Mouse (Mus musculus) hindbrain, embryonic 14.5 days (tissue): ENCODE results near the gene Pex11b. TPM values are rescaled to one million over a fixed set of nuclear protein-coding genes. Genes with fewer than 3 reads are reported as not detected.
A peak's percentile ranks its signal among the peaks of the same experiment; 100 is the strongest.
"Not testable (repeated sequence)": the region's sequence is repeated elsewhere in the genome, so short reads cannot be mapped to it uniquely, and the experiment has no call there.

Experiments used
- ATAC-seq: fragments of 200-750 bp; cut with Nextera tagmentation; 2 replicates; pipeline ENCODE4 v1.8.0; 2017; ENCODE audit warnings: moderate number of reproducible peaks, mild to moderate bottlenecking, moderate TSS enrichment, moderate library complexity; ENCODE audit not compliant: low FRiP score
- DNase-seq: peaks from one replicate; pipeline ENCODE4 v3.0.0-alpha.2; 2015; ENCODE audit warnings: low spot score
- H3K27ac ChIP-seq: fragments of 300-500 bp; sonication (generic); 2 replicates; pipeline ENCODE4 v1.5.1; 2014; ENCODE audit warnings: mild to moderate bottlenecking, moderate library complexity
- H3K27me3 ChIP-seq: fragments of 300-500 bp; sonication (generic); 2 replicates; pipeline ENCODE4 v1.6.1; 2014; ENCODE audit warnings: mild to moderate bottlenecking, low read length, mixed read lengths; ENCODE audit not compliant: control insufficient read depth, insufficient read depth
- H3K36me3 ChIP-seq: fragments of 300-500 bp; sonication (generic); replicated peaks from 2 replicates; pipeline ENCODE4 v1.6.1; 2014; ENCODE audit not compliant: control insufficient read depth, insufficient read depth
- H3K4me1 ChIP-seq: fragments of 300-500 bp; sonication (generic); replicated peaks from 2 replicates; pipeline ENCODE4 v1.6.1; 2014; ENCODE audit warnings: antibody characterized with exemption, low read length, mixed read lengths; ENCODE audit not compliant: control insufficient read depth, insufficient read depth
- H3K4me2 ChIP-seq: fragments of 300-500 bp; sonication (generic); replicated peaks from 2 replicates; pipeline ENCODE4 v1.6.1; 2014; ENCODE audit warnings: mild to moderate bottlenecking, moderate library complexity
- H3K4me3 ChIP-seq: fragments of 300-500 bp; sonication (generic); replicated peaks from 2 replicates; pipeline ENCODE4 v1.5.1; 2014; ENCODE audit warnings: mild to moderate bottlenecking, low read length
- H3K9ac ChIP-seq: fragments of 300-500 bp; sonication (generic); 2 replicates; pipeline ENCODE4 v1.6.1; 2014
- H3K9me3 ChIP-seq: fragments of 300-500 bp; sonication (generic); 2 replicates; pipeline ENCODE4 v1.6.1; 2016; ENCODE audit warnings: low read length; ENCODE audit not compliant: control insufficient read depth
- WGBS: fragments of 180-500 bp; shearing (Covaris S2); extraction: QIAGEN DNeasy Blood & Tissue Kit; methylation state at CpG from one replicate; pipeline ENCODE4 v1.1.7; 2014; 5-methylcytosine and 5-hydroxymethylcytosine counted together
- polyA plus RNA-seq: library from polyadenylated mRNA; unstranded; fragments of >200 nt; fragmentation: Nextera tagmentation; extraction: Ambion mirVana; gene quantifications from 2 replicates; pipeline ENCODE4 v1.2.1, GENCODE M21; 2014

Pex11b gene
- polyA plus RNA-seq, 1 experiment from 2014 or later, result 58.2 TPM

DNA sequence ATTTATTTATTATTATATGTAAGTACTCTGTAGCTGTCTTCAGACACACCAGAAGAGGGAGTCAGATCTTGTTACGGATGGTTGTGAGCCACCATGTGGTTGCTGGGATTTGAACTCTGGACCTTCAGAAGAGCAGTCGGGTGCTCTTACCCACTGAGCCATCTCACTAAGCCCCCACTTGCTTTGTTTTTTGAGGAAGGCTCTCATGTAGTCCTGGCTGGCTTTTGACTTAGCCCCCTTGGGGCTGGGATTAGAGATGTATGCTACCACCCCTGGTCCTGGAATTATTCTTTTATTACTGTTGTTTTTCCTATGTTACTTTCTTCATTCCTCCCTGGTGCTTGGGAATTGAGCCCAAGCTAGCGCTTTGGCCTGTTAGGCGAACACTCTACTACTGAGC is 29.2 kb upstream of the Pex11b start:
- H3K4me3 ChIP-seq, H3K36me3 ChIP-seq, DNase-seq, H3K4me2 ChIP-seq, H3K9me3 ChIP-seq, H3K27ac ChIP-seq, H3K27me3 ChIP-seq, H3K9ac ChIP-seq, ATAC-seq: not testable (repeated sequence)
- WGBS, result 90% methylated on average over 3 of the region's 4 CpGs
- H3K4me1 ChIP-seq, result peaks cover 33% of the 10 kb centered on the region

DNA sequence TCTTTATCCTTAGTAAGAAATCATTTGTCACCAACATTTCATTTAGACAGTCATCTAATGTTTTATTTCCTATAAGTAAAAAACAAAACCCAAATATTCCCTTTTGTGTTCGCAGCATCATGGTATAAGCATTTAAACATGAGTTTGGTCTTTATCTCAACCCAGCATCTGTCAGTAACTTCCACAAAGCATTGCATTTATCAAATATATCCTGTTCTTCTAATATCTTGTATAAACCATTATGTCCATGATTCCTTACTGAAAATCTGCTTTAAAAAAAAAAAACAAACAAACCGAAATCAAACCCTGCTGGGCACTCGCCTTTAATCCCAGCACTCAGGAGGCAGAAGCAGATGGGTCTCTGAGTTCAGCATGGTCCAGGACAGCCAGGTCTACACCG is 28.6 kb upstream of the Pex11b start:
- Histone ChIP-seq H3K4me1 (peaks cover 33% of the 10 kb centered on the region), H3K4me2 (no peak overlapping the region), H3K9ac (no peak overlapping the region), H3K27ac (no peak overlapping the region), H3K36me3 (0 out of 2 replicates have a peak, but pooled peaks cover 6% of the 10 kb centered on the region), H3K4me3 (no peak overlapping the region), H3K9me3 (no peaks in the 10 kb centered on the region), H3K27me3 (no peaks in the 10 kb centered on the region)
- no peak for ATAC-seq
- 92% methylated on average over 4 of the region's 4 CpGs for WGBS
- no peak for DNase-seq

DNA sequence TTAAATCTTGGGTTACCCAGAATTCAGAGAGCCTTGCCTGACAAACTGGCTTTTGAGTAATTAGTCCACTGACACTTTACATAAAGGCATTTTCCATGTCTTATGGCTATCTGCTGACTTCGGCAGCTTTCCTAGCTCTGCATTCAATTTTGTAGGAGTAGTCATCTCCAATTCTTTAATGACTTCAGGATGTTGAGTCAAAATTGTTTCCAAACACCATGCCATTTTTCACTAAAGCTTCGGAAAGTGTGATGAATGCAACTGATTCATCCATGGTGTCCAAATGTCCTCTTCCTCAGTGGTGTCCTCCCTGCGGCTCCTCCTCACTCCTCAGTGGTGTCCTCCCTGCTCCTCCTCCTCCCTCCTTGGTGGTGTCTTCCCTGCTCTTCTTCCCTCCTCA is 17.2 kb upstream of the Pex11b start:
- H3K4me2 ChIP-seq, result no peak overlapping the region
- H3K4me1 ChIP-seq, result no peaks in the 10 kb centered on the region
- H3K27me3 ChIP-seq, result no peaks in the 10 kb centered on the region
- H3K9ac ChIP-seq, result no peak overlapping the region
- no peak overlapping the region for H3K4me3 ChIP-seq
- H3K36me3 ChIP-seq, result peaks cover 80% of the 10 kb centered on the region
- WGBS, result 91% methylated on average over 3 of the region's 3 CpGs
- H3K27ac ChIP-seq, result no peak overlapping the region
- H3K9me3 ChIP-seq, result no peaks in the 10 kb centered on the region
- no peak for ATAC-seq
- DNase-seq, result no peak

DNA sequence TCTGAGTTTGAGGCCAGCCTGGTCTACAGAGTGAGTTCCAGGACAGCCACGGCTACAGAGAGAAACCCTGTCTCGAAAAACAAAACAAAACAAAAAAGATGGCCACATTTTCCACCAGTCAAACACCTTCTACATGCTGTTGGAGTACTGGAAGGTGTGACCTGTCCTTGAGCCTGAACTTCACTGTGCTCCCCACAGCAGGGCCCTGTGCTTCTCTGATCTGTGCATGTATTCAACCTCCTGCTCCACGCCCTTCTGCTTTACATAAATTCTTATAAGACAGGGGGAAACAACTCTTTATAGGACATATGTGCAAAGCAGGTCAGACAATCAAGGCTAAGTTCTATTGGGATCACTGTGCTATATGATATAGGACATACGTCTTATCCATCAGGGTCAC is 12.0 kb upstream of the Pex11b start:
- WGBS, result 94% methylated on average over 4 of the region's 4 CpGs
- no peaks in the 10 kb centered on the region for H3K4me1 ChIP-seq
- H3K4me3 ChIP-seq, result no peak overlapping the region
- no peak overlapping the region for H3K27ac ChIP-seq
- no peaks in the 10 kb centered on the region for H3K27me3 ChIP-seq
- DNase-seq (no peak), ATAC-seq (no peak)
- H3K9ac ChIP-seq, result no peak overlapping the region
- peaks cover 80% of the 10 kb centered on the region for H3K36me3 ChIP-seq
- no peak overlapping the region for H3K4me2 ChIP-seq
- H3K9me3 ChIP-seq, result no peaks in the 10 kb centered on the region

DNA sequence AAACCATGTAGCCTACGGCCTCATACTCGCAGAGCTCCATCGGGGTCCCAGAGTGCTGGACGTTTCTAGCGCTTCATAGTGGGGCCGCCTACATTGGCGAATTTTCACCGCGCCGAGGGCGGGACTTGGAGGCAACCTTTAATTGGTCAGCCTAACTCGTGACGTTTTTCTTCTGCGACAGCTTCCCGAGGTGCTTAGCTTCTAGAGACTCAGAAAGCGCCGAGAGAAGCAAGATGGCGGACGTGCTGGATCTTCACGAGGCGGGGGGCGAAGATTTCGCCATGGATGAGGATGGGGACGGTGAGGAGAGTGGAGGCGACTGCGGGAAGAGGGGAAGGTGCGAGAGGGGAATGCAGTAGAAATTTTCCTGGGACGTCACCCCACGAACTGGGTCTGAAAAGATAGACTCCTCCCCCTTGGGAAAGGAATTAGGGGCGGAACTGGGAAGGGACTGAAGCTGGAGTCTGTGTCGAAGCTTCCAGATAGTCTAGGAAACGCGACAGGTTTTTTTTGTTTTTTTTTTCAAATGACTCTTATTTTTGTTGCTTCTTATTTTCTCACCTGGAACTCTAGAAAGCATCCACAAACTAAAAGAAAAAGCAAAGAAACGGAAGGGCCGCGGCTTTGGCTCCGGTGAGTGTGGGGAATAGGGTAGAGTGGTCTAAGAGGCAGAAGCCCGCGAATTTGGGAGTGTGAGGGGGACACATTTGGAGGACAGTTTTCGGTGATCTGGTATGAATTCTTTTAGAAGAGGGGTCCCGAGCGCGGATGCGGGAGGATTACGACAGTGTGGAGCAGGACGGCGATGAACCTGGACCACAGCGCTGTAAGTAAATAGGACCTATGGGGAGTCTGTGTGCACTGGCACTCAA is 5.2 kb upstream of the Pex11b start, which contains the start of gene Rbm8a:
Gene Rbm8a, plus strand, starts transcription at position 205 of the 872 bp plus-strand sequence.
- 1% methylated on average over 48 of the region's 48 CpGs for WGBS

DNA sequence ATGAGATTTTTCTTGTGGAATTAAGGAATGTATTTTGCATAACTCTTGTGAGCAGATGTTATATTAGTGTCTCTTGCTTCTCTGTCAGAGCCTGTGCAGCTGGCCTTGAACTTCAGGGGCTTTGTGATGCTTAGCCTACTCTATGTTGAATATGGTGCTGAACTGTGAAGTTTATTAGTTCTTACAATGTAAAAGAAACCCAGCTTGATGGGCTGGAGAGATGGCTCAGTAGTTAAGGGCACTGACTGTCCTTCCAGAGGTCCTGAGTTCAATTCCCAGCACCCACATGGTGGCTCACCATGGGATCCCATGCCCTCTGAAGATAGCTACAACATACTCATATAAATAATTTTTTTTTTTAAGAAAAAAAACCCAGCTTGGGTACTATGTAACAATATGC is 3.1 kb upstream of the Pex11b start:
- Histone ChIP-seq H3K4me2 (no peak overlapping the region), H3K27ac (no peak overlapping the region), H3K4me1 (peaks cover 24% of the 10 kb centered on the region), H3K4me3 (no peak overlapping the region), H3K9ac (no peak overlapping the region), H3K9me3 (no peaks in the 10 kb centered on the region), H3K27me3 (no peaks in the 10 kb centered on the region), H3K36me3 (peaks cover 38% of the 10 kb centered on the region)
- DNase-seq (no peak), ATAC-seq (no peak)

More for the DNA sequence above, 5.2 kb upstream of the Pex11b start, which contains the start of gene Rbm8a:
- peaks cover 52% of the 10 kb centered on the region for H3K36me3 ChIP-seq
- H3K4me2 ChIP-seq, result peak within 1 kb of the TSS; percentile 87
- ATAC-seq, result peak; percentile 95
- peak; percentile 100 for DNase-seq
- peak within 1 kb of the TSS; percentile 69 for H3K27ac ChIP-seq
- no peaks in the 10 kb centered on the region for H3K9me3 ChIP-seq
- peak within 1 kb of the TSS; percentile 56 for H3K4me3 ChIP-seq
- no peaks in the 10 kb centered on the region for H3K27me3 ChIP-seq
- peaks cover 15% of the 10 kb centered on the region for H3K4me1 ChIP-seq
- H3K9ac ChIP-seq, result peak within 1 kb of the TSS; percentile 73

DNA sequence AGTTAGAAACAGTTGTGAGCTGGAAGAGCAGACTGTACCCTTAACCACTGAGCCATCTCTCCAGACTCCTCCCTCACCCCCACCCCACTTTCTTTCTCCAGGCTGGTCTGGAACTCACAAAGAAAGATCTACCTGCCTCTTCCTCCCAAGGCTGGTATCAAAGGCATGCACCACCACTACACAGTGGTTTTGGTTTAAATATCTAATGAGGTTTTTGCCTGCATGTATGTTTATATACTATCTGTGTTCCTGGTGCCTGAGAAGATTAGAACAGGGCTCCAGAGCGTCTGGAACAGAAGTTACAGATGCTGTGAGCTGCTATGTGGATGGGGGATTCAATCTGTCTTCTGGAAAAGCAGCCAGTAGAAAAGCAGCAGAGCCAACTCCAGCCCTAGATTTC is 1.2 kb upstream of the Pex11b start:
- no peak overlapping the region for H3K4me2 ChIP-seq
- peaks cover 24% of the 10 kb centered on the region for H3K4me1 ChIP-seq
- H3K27me3 ChIP-seq, result no peaks in the 10 kb centered on the region
- DNase-seq (no peak), ATAC-seq (no peak)
- no peaks in the 10 kb centered on the region for H3K9me3 ChIP-seq
- 73% methylated on average over 1 of the region's 1 CpGs for WGBS
- H3K4me3 ChIP-seq, result no peak overlapping the region
- no peak overlapping the region for H3K9ac ChIP-seq
- no peak overlapping the region for H3K27ac ChIP-seq
- peaks cover 53% of the 10 kb centered on the region for H3K36me3 ChIP-seq

DNA sequence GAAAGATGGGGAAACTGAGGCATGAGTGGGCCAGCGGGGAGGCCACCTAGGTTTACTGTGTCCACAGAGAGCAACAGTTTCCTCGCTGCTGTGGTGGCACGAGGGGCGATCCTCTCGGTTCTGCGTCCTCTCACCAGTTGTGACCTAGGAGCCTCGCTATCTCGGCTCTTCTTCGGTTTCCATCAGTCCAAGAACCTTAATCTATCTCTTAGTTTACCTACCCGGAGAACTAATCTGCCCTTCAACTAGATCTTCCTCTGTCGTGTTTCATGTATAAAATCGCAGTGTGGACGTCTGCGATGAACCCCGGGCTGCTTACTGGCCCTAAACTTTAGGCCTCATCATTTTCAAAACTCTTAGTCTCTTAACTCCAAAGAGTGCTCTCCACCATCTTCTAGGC is 730 bp downstream of the Pex11b start:
- Histone ChIP-seq H3K9ac (peak overlapping the region; percentile 98), H3K4me2 (peak overlapping the region; percentile 88), H3K27ac (peak overlapping the region; percentile 80), H3K9me3 (no peaks in the 10 kb centered on the region), H3K36me3 (peaks cover 66% of the 10 kb centered on the region), H3K27me3 (no peaks in the 10 kb centered on the region), H3K4me3 (peak overlapping the region; percentile 87), H3K4me1 (peaks cover 17% of the 10 kb centered on the region)
- no peak for DNase-seq
- no peak for ATAC-seq
- 11% methylated on average over 15 of the region's 15 CpGs for WGBS

DNA sequence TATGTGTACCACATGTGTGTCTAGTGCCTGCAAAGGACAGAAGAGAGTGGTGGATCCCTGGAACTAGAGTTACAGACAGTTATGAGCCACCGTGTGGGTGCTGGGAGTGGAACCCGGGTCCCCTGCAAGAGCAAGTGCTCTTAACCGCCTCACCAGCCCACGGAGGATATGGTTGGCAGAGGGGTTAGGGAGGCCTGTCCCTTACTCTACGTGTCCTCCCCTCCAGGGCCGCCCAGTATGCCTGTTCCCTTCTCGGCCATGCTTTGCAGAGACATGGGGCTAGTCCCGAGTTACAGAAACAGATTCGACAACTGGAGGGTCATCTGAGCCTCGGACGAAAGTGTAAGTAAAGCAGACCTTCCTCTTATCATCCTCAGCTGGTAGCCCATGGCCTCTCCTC is 1.3 kb downstream of the Pex11b start:
- Histone ChIP-seq H3K4me2 (peak overlapping the region; percentile 88), H3K27me3 (no peaks in the 10 kb centered on the region), H3K9ac (peak overlapping the region; percentile 98), H3K9me3 (no peaks in the 10 kb centered on the region), H3K36me3 (peaks cover 66% of the 10 kb centered on the region), H3K4me3 (peak overlapping the region; percentile 87), H3K4me1 (peaks cover 14% of the 10 kb centered on the region), H3K27ac (no peak overlapping the region)
- no peak for DNase-seq
- whole genome bisulfite sequencing, result 74% methylated on average over 11 of the region's 11 CpGs
- no peak for ATAC-seq
